Mouse (Mus musculus) heart, embryonic 12.5 days (tissue): ENCODE measurements around the gene Ttc24. TPM values are rescaled to one million over a fixed set of nuclear protein-coding genes. Genes with fewer than 3 reads are reported as not detected.
A peak's percentile ranks its signal among the peaks of the same experiment; 100 is the strongest.

Experiments
- ATAC-seq: fragments of 200-750 bp; cut with Nextera tagmentation; 2 replicates; pipeline ENCODE4 v1.8.0; 2017; ENCODE audit warnings: moderate TSS enrichment, moderate library complexity; ENCODE audit not compliant: insufficient number of reproducible peaks, low FRiP score
- H3K27ac ChIP-seq: fragments of 300-500 bp; sonication (generic); 2 replicates; pipeline ENCODE4 v1.5.1; 2016; ENCODE audit warnings: mild to moderate bottlenecking, moderate library complexity; ENCODE audit not compliant: poor library complexity, severe bottlenecking
- H3K27me3 ChIP-seq: fragments of 300-500 bp; sonication (generic); replicated peaks from 2 replicates; pipeline ENCODE4 v1.6.1; 2016; ENCODE audit warnings: mild to moderate bottlenecking, moderate library complexity
- H3K36me3 ChIP-seq: fragments of 300-500 bp; sonication (generic); 2 replicates; pipeline ENCODE4 v1.6.1; 2016; ENCODE audit warnings: mild to moderate bottlenecking, moderate library complexity
- H3K4me1 ChIP-seq: fragments of 300-500 bp; sonication (generic); replicated peaks from 2 replicates; pipeline ENCODE4 v1.6.1; 2016; ENCODE audit warnings: mild to moderate bottlenecking
- H3K4me2 ChIP-seq: fragments of 300-500 bp; sonication (generic); 2 replicates; pipeline ENCODE4 v1.6.1; 2016; ENCODE audit warnings: mild to moderate bottlenecking, moderate library complexity
- H3K4me3 ChIP-seq: fragments of 300-500 bp; sonication (generic); 2 replicates; pipeline ENCODE4 v1.5.1; 2016; ENCODE audit warnings: mild to moderate bottlenecking
- H3K9ac ChIP-seq: fragments of 300-500 bp; sonication (generic); 2 replicates; pipeline ENCODE4 v1.6.1; 2016; ENCODE audit warnings: mild to moderate bottlenecking, moderate library complexity
- H3K9me3 ChIP-seq: fragments of 300-500 bp; sonication (generic); replicated peaks from 2 replicates; pipeline ENCODE4 v1.6.1; 2016; ENCODE audit warnings: mild to moderate bottlenecking, moderate library complexity
- WGBS: fragments of 180-500 bp; shearing (Covaris S2); methylation state at CpG from one replicate; pipeline ENCODE4 v1.1.7; 2016; 5-methylcytosine and 5-hydroxymethylcytosine counted together
- polyA plus RNA-seq: library from polyadenylated mRNA; unstranded; fragments of >200 nt; fragmentation: Nextera tagmentation; extraction: Ambion mirVana; gene quantifications from 2 replicates; pipeline ENCODE4 v1.2.1, GENCODE M21; 2016

Gene Ttc24
- polyA plus RNA-seq, 1 experiment from 2014 or later = not detected

GRCm38 (mm10) chr3:88081345-88082223 is 3.5 kb upstream of the Ttc24 start, which contains the start of gene Iqgap3:
Gene Iqgap3, plus strand, starts transcription at chr3:88081971.
- Histone ChIP-seq H3K9me3 (no peaks in the 10 kb centered on the region), H3K27ac (peak within 1 kb of the TSS; percentile 13; the same call in 1 of the 2 replicates), H3K27me3 (0 out of 2 replicates have a peak, but pooled peaks cover 4% of the 10 kb centered on the region), H3K4me3 (peak within 1 kb of the TSS; percentile 87), H3K36me3 (peaks cover 24% of the 10 kb centered on the region), H3K9ac (peak within 1 kb of the TSS; percentile 78), H3K4me2 (peak within 1 kb of the TSS; percentile 90), H3K4me1 (peaks cover 21% of the 10 kb centered on the region)
- 18% methylated on average over 33 of the region's 33 CpGs for WGBS
- ATAC-seq = peak; percentile 82

GRCm38 (mm10) chr3:88077441-88077840 is 663 bp downstream of the Ttc24 start:
- no peak overlapping the region for H3K4me3 ChIP-seq
- 42% methylated on average over 8 of the region's 8 CpGs for WGBS
- H3K27me3 ChIP-seq = peaks cover 21% of the 10 kb centered on the region
- H3K9ac ChIP-seq = no peak overlapping the region
- H3K27ac ChIP-seq = no peak overlapping the region
- H3K4me1 ChIP-seq = peaks cover 9% of the 10 kb centered on the region
- ATAC-seq = no peak
- H3K4me2 ChIP-seq = no peak overlapping the region
- H3K36me3 ChIP-seq = no peaks in the 10 kb centered on the region
- no peaks in the 10 kb centered on the region for H3K9me3 ChIP-seq

GRCm38 (mm10) chr3:88074766-88075165 is 3.3 kb downstream of the Ttc24 start:
- H3K4me2 ChIP-seq = no peak overlapping the region
- no peaks in the 10 kb centered on the region for H3K36me3 ChIP-seq
- peaks cover 44% of the 10 kb centered on the region for H3K27me3 ChIP-seq
- no peak overlapping the region for H3K9ac ChIP-seq
- no peak for ATAC-seq
- H3K9me3 ChIP-seq = no peaks in the 10 kb centered on the region
- no peaks in the 10 kb centered on the region for H3K4me1 ChIP-seq
- WGBS = 68% methylated on average over 8 of the region's 8 CpGs
- no peak overlapping the region for H3K4me3 ChIP-seq
- H3K27ac ChIP-seq = no peak overlapping the region

GRCm38 (mm10) chr3:88074351-88074750 is 3.8 kb downstream of the Ttc24 start:
- WGBS = 58% methylated on average over 2 of the region's 2 CpGs
- H3K27me3 ChIP-seq = peaks cover 49% of the 10 kb centered on the region
- no peaks in the 10 kb centered on the region for H3K9me3 ChIP-seq

GRCm38 (mm10) chr3:88073631-88074030 is 4.5 kb downstream of the Ttc24 start:
- Histone ChIP-seq H3K36me3 (no peaks in the 10 kb centered on the region), H3K4me3 (no peak overlapping the region), H3K27me3 (peaks cover 50% of the 10 kb centered on the region), H3K4me2 (no peak overlapping the region), H3K27ac (no peak overlapping the region), H3K4me1 (no peaks in the 10 kb centered on the region), H3K9me3 (no peaks in the 10 kb centered on the region), H3K9ac (no peak overlapping the region)
- ATAC-seq = no peak
- WGBS = 62% methylated on average over 2 of the region's 2 CpGs

More at GRCm38 (mm10) chr3:88074351-88074750, 3.8 kb downstream of the Ttc24 start:
- Histone ChIP-seq H3K4me2 (no peak overlapping the region), H3K36me3 (no peaks in the 10 kb centered on the region), H3K27ac (no peak overlapping the region), H3K4me1 (no peaks in the 10 kb centered on the region), H3K4me3 (no peak overlapping the region), H3K9ac (no peak overlapping the region)
- no peak for ATAC-seq

- Histone ChIP-seq H3K4me2 (no peak overlapping the region), H3K9me3 (no peaks in the 10 kb centered on the region), H3K27ac (no peak overlapping the region), H3K4me1 (no peaks in the 10 kb centered on the region), H3K9ac (no peak overlapping the region), H3K4me3 (no peak overlapping the region), H3K27me3 (peaks cover 46% of the 10 kb centered on the region), H3K36me3 (no peaks in the 10 kb centered on the region)
- 5% methylated on average over 5 of the region's 5 CpGs for WGBS
- ATAC-seq = peak; percentile 49
Measured at GRCm38 (mm10) chr3:88071783-88072182, 6.3 kb downstream of the Ttc24 start.

GRCm38 (mm10) chr3:88068386-88068785 is 9.7 kb downstream of the Ttc24 start:
- Histone ChIP-seq H3K27me3 (peaks cover 32% of the 10 kb centered on the region), H3K9me3 (0 out of 2 replicates have a peak, but pooled peaks cover 5% of the 10 kb centered on the region), H3K27ac (no peak overlapping the region), H3K4me3 (no peak overlapping the region), H3K4me2 (no peak overlapping the region), H3K36me3 (no peaks in the 10 kb centered on the region), H3K4me1 (no peaks in the 10 kb centered on the region), H3K9ac (no peak overlapping the region)
- WGBS = 24% methylated on average over 2 of the region's 2 CpGs
- no peak for ATAC-seq

GRCm38 (mm10) chr3:88057902-88058696 is 20.0 kb downstream of the Ttc24 start, which contains the start of gene Naxe:
Gene Naxe, minus strand, starts transcription at chr3:88058495.
- Histone ChIP-seq H3K4me3 (peak within 1 kb of the TSS; percentile 88), H3K27me3 (no peaks in the 10 kb centered on the region), H3K9me3 (no peaks in the 10 kb centered on the region), H3K4me1 (peaks cover 13% of the 10 kb centered on the region), H3K9ac (peak within 1 kb of the TSS; percentile 88), H3K36me3 (peaks cover 37% of the 10 kb centered on the region), H3K4me2 (peak within 1 kb of the TSS; percentile 96), H3K27ac (peak within 1 kb of the TSS; percentile 69; the same call in 1 of the 2 replicates)
- under 1% methylated on average over 60 of the region's 60 CpGs for WGBS
- ATAC-seq = peak; percentile 92

- H3K4me2 ChIP-seq = peak overlapping the region; percentile 96
- H3K9ac ChIP-seq = no peak overlapping the region; the same call in 1 of the 2 replicates
- peaks cover 13% of the 10 kb centered on the region for H3K4me1 ChIP-seq
- no peaks in the 10 kb centered on the region for H3K27me3 ChIP-seq
- H3K9me3 ChIP-seq = no peaks in the 10 kb centered on the region
- 76% methylated on average over 6 of the region's 6 CpGs for WGBS
- H3K4me3 ChIP-seq = no peak overlapping the region
- H3K36me3 ChIP-seq = peaks cover 47% of the 10 kb centered on the region
- ATAC-seq = no peak
- H3K27ac ChIP-seq = no peak overlapping the region
Measured at GRCm38 (mm10) chr3:88057030-88057429, 21.1 kb downstream of the Ttc24 start.

GRCm38 (mm10) chr3:88049532-88049931 is 28.6 kb downstream of the Ttc24 start:
- H3K4me2 ChIP-seq = no peak overlapping the region
- H3K9me3 ChIP-seq = no peaks in the 10 kb centered on the region
- no peaks in the 10 kb centered on the region for H3K27me3 ChIP-seq
- H3K9ac ChIP-seq = no peak overlapping the region
- H3K4me1 ChIP-seq = peaks cover 7% of the 10 kb centered on the region; the same call in 1 of the 2 replicates
- no peak overlapping the region for H3K27ac ChIP-seq
- no peak overlapping the region for H3K4me3 ChIP-seq
- WGBS = 58% methylated on average over 3 of the region's 3 CpGs
- no peak for ATAC-seq
- H3K36me3 ChIP-seq = peaks cover 57% of the 10 kb centered on the region
